Mouse (Mus musculus) forebrain, embryonic 12.5 days (tissue): ENCODE results near the gene Mrps18c. TPM values are rescaled to one million over a fixed set of nuclear protein-coding genes. Genes with fewer than 3 reads are reported as not detected.

Experiments used
- ATAC-seq: fragments of 200-750 bp; cut with Nextera tagmentation; 2 replicates; pipeline ENCODE4 v1.8.0; 2017; ENCODE audit warnings: moderate TSS enrichment; ENCODE audit not compliant: low FRiP score
- H3K27ac ChIP-seq: fragments of 300-500 bp; sonication (generic); 2 replicates; pipeline ENCODE4 v1.5.1; 2016; ENCODE audit warnings: mild to moderate bottlenecking
- H3K27me3 ChIP-seq: fragments of 300-500 bp; sonication (generic); 2 replicates; pipeline ENCODE4 v1.6.1; 2016; ENCODE audit warnings: mild to moderate bottlenecking
- H3K36me3 ChIP-seq: fragments of 300-500 bp; sonication (generic); replicated peaks from 2 replicates; pipeline ENCODE4 v1.6.1; 2016; ENCODE audit warnings: mild to moderate bottlenecking
- H3K4me1 ChIP-seq: fragments of 300-500 bp; sonication (generic); 2 replicates; pipeline ENCODE4 v1.6.1; 2016
- H3K4me2 ChIP-seq: fragments of 300-500 bp; sonication (generic); 2 replicates; pipeline ENCODE4 v1.6.1; 2016; ENCODE audit warnings: mild to moderate bottlenecking, moderate library complexity
- H3K4me3 ChIP-seq: fragments of 300-500 bp; sonication (generic); replicated peaks from 2 replicates; pipeline ENCODE4 v1.5.1; 2016; ENCODE audit warnings: mild to moderate bottlenecking
- H3K9ac ChIP-seq: fragments of 300-500 bp; sonication (generic); 2 replicates; pipeline ENCODE4 v1.6.1; 2016; ENCODE audit warnings: mild to moderate bottlenecking
- H3K9me3 ChIP-seq: fragments of 300-500 bp; sonication (generic); 2 replicates; pipeline ENCODE4 v1.6.1; 2016
- WGBS: fragments of 180-500 bp; shearing (Covaris S2); methylation state at CpG from one replicate; pipeline ENCODE4 v1.1.7; 2016; 5-methylcytosine and 5-hydroxymethylcytosine counted together
- polyA plus RNA-seq: library from polyadenylated mRNA; unstranded; fragments of >200 nt; fragmentation: Nextera tagmentation; extraction: Ambion mirVana; gene quantifications from 2 replicates; pipeline ENCODE4 v1.2.1, GENCODE M21; 2016

The Mrps18c gene
- polyA plus RNA-seq, 1 experiment from 2014 or later, result 181 TPM

GRCm38 (mm10) chr5:100833841-100834240, 35.4 kb downstream of the Mrps18c start:
- Histone ChIP-seq H3K36me3 (no peaks in the 10 kb centered on the region), H3K27me3 (no peaks in the 10 kb centered on the region), H3K27ac (no peak overlapping the region), H3K4me3 (no peak overlapping the region), H3K4me1 (no peaks in the 10 kb centered on the region), H3K4me2 (no peak overlapping the region), H3K9me3 (no peaks in the 10 kb centered on the region), H3K9ac (no peak overlapping the region)
- no peak for ATAC-seq
- 82% methylated on average over 2 of the region's 2 CpGs for WGBS

GRCm38 (mm10) chr5:100835862-100836538, 37.6 kb downstream of the Mrps18c start:
- H3K36me3 ChIP-seq, result no peaks in the 10 kb centered on the region
- H3K27ac ChIP-seq, result no peak overlapping the region
- no peak overlapping the region for H3K9ac ChIP-seq
- no peak overlapping the region for H3K4me3 ChIP-seq
- no peaks in the 10 kb centered on the region for H3K27me3 ChIP-seq
- 80% methylated on average over 9 of the region's 9 CpGs for WGBS
- no peak overlapping the region for H3K4me2 ChIP-seq
- no peaks in the 10 kb centered on the region for H3K9me3 ChIP-seq
- ATAC-seq, result no peak
- H3K4me1 ChIP-seq, result no peaks in the 10 kb centered on the region

GRCm38 (mm10) chr5:100837907-100838306, 39.5 kb downstream of the Mrps18c start:
- no peaks in the 10 kb centered on the region for H3K36me3 ChIP-seq
- H3K4me2 ChIP-seq, result no peak overlapping the region
- peaks cover 6% of the 10 kb centered on the region; the same call in 1 of the 2 replicates for H3K27me3 ChIP-seq
- WGBS, result 90% methylated on average over 7 of the region's 7 CpGs
- H3K27ac ChIP-seq, result no peak overlapping the region
- no peak overlapping the region for H3K4me3 ChIP-seq
- H3K4me1 ChIP-seq, result no peaks in the 10 kb centered on the region
- ATAC-seq, result no peak
- H3K9me3 ChIP-seq, result 0 out of 2 replicates have a peak, but pooled peaks cover 5% of the 10 kb centered on the region
- no peak overlapping the region for H3K9ac ChIP-seq

- Histone ChIP-seq H3K4me3 (no peak overlapping the region), H3K9me3 (0 out of 2 replicates have a peak, but pooled peaks cover 5% of the 10 kb centered on the region), H3K4me2 (no peak overlapping the region), H3K36me3 (no peaks in the 10 kb centered on the region), H3K4me1 (peaks cover 18% of the 10 kb centered on the region), H3K27me3 (peaks cover 65% of the 10 kb centered on the region), H3K27ac (no peak overlapping the region), H3K9ac (no peak overlapping the region)
- WGBS, result 71% methylated on average over 3 of the region's 3 CpGs
- no peak for ATAC-seq
These were observed 46.1 kb downstream of the Mrps18c start for GRCm38 (mm10) chr5:100844485-100844884.

- H3K27ac ChIP-seq, result no peak within 1 kb of the TSS
- no peaks in the 10 kb centered on the region for H3K36me3 ChIP-seq
- H3K4me1 ChIP-seq, result peaks cover 18% of the 10 kb centered on the region
- 0 out of 2 replicates have a peak, but pooled peaks cover 5% of the 10 kb centered on the region for H3K9me3 ChIP-seq
- H3K9ac ChIP-seq, result peak within 1 kb of the TSS; percentile 59
- peak within 1 kb of the TSS; percentile 99 for H3K4me2 ChIP-seq
- peak within 1 kb of the TSS; percentile 57 for H3K4me3 ChIP-seq
- no peak for ATAC-seq
- WGBS, result under 1% methylated on average over 16 of the region's 16 CpGs
- H3K27me3 ChIP-seq, result peaks cover 65% of the 10 kb centered on the region
These were observed 47.0 kb downstream of the Mrps18c start, which contains the start of gene Gpat3 for GRCm38 (mm10) chr5:100845485-100845847. Gene Gpat3, plus strand, starts transcription at chr5:100845713.

GRCm38 (mm10) chr5:100845848-100846598, 47.6 kb downstream of the Mrps18c start:
- no peaks in the 10 kb centered on the region for H3K36me3 ChIP-seq
- peaks cover 18% of the 10 kb centered on the region for H3K4me1 ChIP-seq
- peaks cover 65% of the 10 kb centered on the region for H3K27me3 ChIP-seq
- H3K9me3 ChIP-seq, result 0 out of 2 replicates have a peak, but pooled peaks cover 5% of the 10 kb centered on the region
- H3K4me2 ChIP-seq, result peak overlapping the region; percentile 99
- H3K9ac ChIP-seq, result peak overlapping the region; percentile 59
- H3K4me3 ChIP-seq, result peak overlapping the region; percentile 57
- no peak overlapping the region for H3K27ac ChIP-seq
- ATAC-seq, result peak; percentile 68; the same call in 1 of the 2 replicates
- WGBS, result under 1% methylated on average over 51 of the region's 52 CpGs

- H3K27me3 ChIP-seq, result peaks cover 65% of the 10 kb centered on the region
- under 1% methylated on average over 22 of the region's 22 CpGs for WGBS
- H3K27ac ChIP-seq, result no peak overlapping the region
These were observed 48.1 kb downstream of the Mrps18c start for GRCm38 (mm10) chr5:100846599-100846920.

GRCm38 (mm10) chr5:100847143-100847542, 48.7 kb downstream of the Mrps18c start:
- 0 out of 2 replicates have a peak, but pooled peaks cover 2% of the 10 kb centered on the region for H3K9me3 ChIP-seq
- ATAC-seq, result no peak
- peak overlapping the region; percentile 99 for H3K4me2 ChIP-seq
- 19% methylated on average over 2 of the region's 2 CpGs for WGBS
- no peaks in the 10 kb centered on the region for H3K36me3 ChIP-seq
- H3K4me3 ChIP-seq, result no peak overlapping the region
- H3K9ac ChIP-seq, result no peak overlapping the region
- H3K27ac ChIP-seq, result no peak overlapping the region
- H3K4me1 ChIP-seq, result peaks cover 18% of the 10 kb centered on the region
- peaks cover 65% of the 10 kb centered on the region for H3K27me3 ChIP-seq

More at GRCm38 (mm10) chr5:100846599-100846920, 48.1 kb downstream of the Mrps18c start:
- Histone ChIP-seq H3K4me3 (peak overlapping the region; percentile 57), H3K4me2 (peak overlapping the region; percentile 99), H3K4me1 (peaks cover 18% of the 10 kb centered on the region), H3K9me3 (0 out of 2 replicates have a peak, but pooled peaks cover 5% of the 10 kb centered on the region), H3K36me3 (no peaks in the 10 kb centered on the region), H3K9ac (peak overlapping the region; percentile 59)
- no peak for ATAC-seq

GRCm38 (mm10) chr5:100853963-100854362, 55.5 kb downstream of the Mrps18c start:
- Histone ChIP-seq H3K9me3 (no peaks in the 10 kb centered on the region), H3K27me3 (peaks cover under 1% of the 10 kb centered on the region), H3K4me2 (no peak overlapping the region), H3K4me3 (no peak overlapping the region), H3K4me1 (no peaks in the 10 kb centered on the region), H3K36me3 (no peaks in the 10 kb centered on the region), H3K9ac (no peak overlapping the region), H3K27ac (no peak overlapping the region)
- WGBS, result 91% methylated on average over 4 of the region's 4 CpGs
- no peak for ATAC-seq

Other genes starting within 250 kb of the Mrps18c start
- 0.56 and 0.63 TPM in 2 replicates for gene Plac8, start 226.4 kb upstream of the Mrps18c start, polyA plus RNA-seq
- 42.3 and 47.3 TPM in 2 replicates for gene Coq2, start 123.5 kb upstream of the Mrps18c start, polyA plus RNA-seq
- gene Hpse, start 78.9 kb upstream of the Mrps18c start, polyA plus RNA-seq, result 0.54 and 0.82 TPM in 2 replicates
- gene Helq, start within 50 bp of the Mrps18c start, polyA plus RNA-seq, result 29.5 and 31.7 TPM in 2 replicates
- gene Abraxas1, start 22.3 kb downstream of the Mrps18c start, polyA plus RNA-seq, result 24.1 and 28.5 TPM in 2 replicates
- gene Gpat3, start 47.1 kb downstream of the Mrps18c start, polyA plus RNA-seq, result 0.20 and 0.74 TPM in 2 replicates